Mouse (Mus musculus): Measurements from ENCODE around the gene Rcan3. TPM values are rescaled to one million over a fixed set of nuclear protein-coding genes. Genes with fewer than 3 reads are reported as not detected.

The Rcan3 gene
- total and polyA plus RNA-seq, 3 experiments = 7.8 to 7.9 TPM; not detected in 1

DNA sequence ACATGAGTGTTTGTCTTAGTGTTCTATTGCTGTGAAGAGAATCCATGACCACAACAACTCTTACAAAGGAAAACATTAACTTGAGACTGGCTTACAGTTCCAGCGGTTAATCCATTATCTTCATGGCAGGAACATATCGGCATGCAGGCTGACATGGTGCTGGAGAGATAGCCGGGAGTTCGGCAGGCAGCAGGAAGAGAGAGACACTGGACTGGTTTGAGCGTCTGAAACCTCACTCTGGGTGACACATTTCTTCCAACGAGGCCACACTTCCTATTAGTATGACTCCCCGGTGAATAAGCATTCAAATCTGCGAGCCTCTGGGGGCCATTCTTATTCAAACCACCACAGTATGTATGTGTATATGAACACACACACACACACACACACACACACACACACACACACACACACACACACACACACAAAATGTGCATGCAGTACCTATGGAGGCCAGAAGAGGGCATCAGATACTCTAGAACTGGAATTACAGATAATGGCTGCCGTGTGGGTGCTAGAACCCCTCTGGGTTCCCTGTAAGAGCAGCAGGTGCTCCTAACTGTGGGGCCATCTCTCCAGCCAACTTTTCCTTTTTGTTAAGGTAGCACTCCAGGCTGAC, 6.4 kb upstream of the Rcan3 start (continued):
- no peak for TF ChIP-seq CHD2 (IDR thresholded peaks at IDR 0.05; ENCODE audit: low read length)
- TF ChIP-seq TAL1 (IDR thresholded peaks at IDR 0.05; ENCODE audit: low read length) = peak; percentile 90
- no peak for TF ChIP-seq POLR2AphosphoS5 (IDR thresholded peaks at IDR 0.05; ENCODE audit: borderline replicate concordance, low read depth, low read length)
- TF ChIP-seq ETS1 (IDR thresholded peaks at IDR 0.05; ENCODE audit: low read depth, low read length) = peak; percentile 80
- peak; percentile 47; the same call in 1 of the 2 replicates for TF ChIP-seq ELF1 (IDR thresholded peaks at IDR 0.05; ENCODE audit: low read depth, low read length)
- TF ChIP-seq TCF12 (IDR thresholded peaks at IDR 0.05; ENCODE audit: low read depth, low read length) = peak; percentile 95
- no peak for TF ChIP-seq POLR2A (IDR thresholded peaks at IDR 0.05; ENCODE audit: control insufficient read depth in 1 of 2, insufficient read depth in 1 of 2, low read depth in 1 of 2, low read length in 2 of 2, poor library complexity in 1 of 2)
- peak; percentile 53 for TF ChIP-seq KAT2A (conservative IDR thresholded peaks at IDR 0.05; ENCODE audit: low read depth, low read length)
- TF ChIP-seq NELFE (IDR thresholded peaks at IDR 0.05; ENCODE audit: low read depth, low read length) = peak; percentile 52
- TF ChIP-seq MAFK (IDR thresholded peaks at IDR 0.05; ENCODE audit: borderline replicate concordance, low read depth, low read length) = peak; percentile 66; the same call in 1 of the 2 replicates
- peak; percentile 40 to 61 (median 45); a peak in 5 of 6 replicates for TF ChIP-seq CTCF (IDR thresholded peaks at IDR 0.05 in 2 of 3, conservative IDR thresholded peaks at IDR 0.05 in 1 of 3; ENCODE audit: control insufficient read depth in 1 of 3, insufficient read depth in 1 of 3, low read depth in 2 of 3, low read length in 3 of 3, poor library complexity in 1 of 3, severe bottlenecking in 1 of 3)
- 0 out of 2 replicates have a peak, but pooled peaks have one; percentile 20 for TF ChIP-seq JUND (IDR thresholded peaks at IDR 0.05; ENCODE audit: low read depth, low read length)
- peak; percentile 58; the same call in 1 of the 2 replicates for TF ChIP-seq ZMIZ1 (IDR thresholded peaks at IDR 0.05; ENCODE audit: low read depth, low read length)
- TF ChIP-seq MYC (IDR thresholded peaks at IDR 0.05; ENCODE audit: low read depth, low read length) = no peak
- TF ChIP-seq EP300 (IDR thresholded peaks at IDR 0.05; ENCODE audit: low read depth in 1 of 2, low read length in 2 of 2) = peak; percentile 98 to 99
- no peak for TF ChIP-seq USF2 (IDR thresholded peaks at IDR 0.05; ENCODE audit: borderline replicate concordance in 1 of 2, insufficient read depth in 1 of 2, low read depth in 1 of 2, low read length in 2 of 2)
- peak; percentile 64; the same call in 1 of the 2 replicates for TF ChIP-seq BHLHE40 (IDR thresholded peaks at IDR 0.05; ENCODE audit: borderline replicate concordance, low read depth, low read length)
- TF ChIP-seq MYB (IDR thresholded peaks at IDR 0.05; ENCODE audit: low read depth, low read length) = peak; percentile 96
- peak; percentile 31 for TF ChIP-seq SMC3 (IDR thresholded peaks at IDR 0.05; ENCODE audit: low read depth, low read length)
- TF ChIP-seq MAZ (IDR thresholded peaks at IDR 0.05; ENCODE audit: low read depth, low read length) = peak; percentile 27; the same call in 1 of the 2 replicates

DNA sequence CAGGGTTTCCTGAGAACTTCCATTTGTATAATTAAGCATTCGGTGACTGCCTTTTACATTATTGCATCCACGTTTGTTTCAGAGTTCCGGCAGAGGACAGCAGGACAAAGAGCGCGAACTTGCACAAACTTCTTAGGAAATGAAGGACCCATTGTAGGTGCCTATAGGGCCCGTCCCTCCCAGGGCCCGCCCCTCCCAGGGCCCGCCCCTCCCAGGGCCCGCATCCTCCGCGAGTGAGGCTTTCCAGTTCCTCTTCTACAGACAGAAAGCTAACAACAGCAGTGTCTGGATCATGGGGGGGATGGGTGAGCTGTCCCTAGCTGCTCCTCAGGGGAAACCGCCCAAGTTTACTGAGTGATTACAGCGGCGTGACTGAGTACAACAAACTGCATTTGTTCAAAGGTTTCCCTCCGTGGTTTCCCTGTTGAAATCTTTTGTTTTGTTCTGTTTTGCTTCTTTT, 5.6 kb upstream of the Rcan3 start:
- H3K36me3 ChIP-seq (ENCODE audit: control insufficient read depth in 1 of 2, insufficient read depth in 2 of 2, low read length in 2 of 2) = peaks cover 0 to 15% of the 10 kb centered on the region in 2 experiments; a peak in 2 of 4 replicates
- TF ChIP-seq UBTF (IDR thresholded peaks at IDR 0.05; ENCODE audit: borderline replicate concordance, insufficient read depth, low read depth, low read length) (no peak), ZMIZ1 (IDR thresholded peaks at IDR 0.05; ENCODE audit: low read depth, low read length) (peak; percentile 64; the same call in 1 of the 2 replicates), JUND (IDR thresholded peaks at IDR 0.05; ENCODE audit: low read depth, low read length) (no peak), MXI1 (IDR thresholded peaks at IDR 0.05; ENCODE audit: low read depth, low read length) (peak; percentile 64; the same call in 1 of the 2 replicates), RAD21 (IDR thresholded peaks at IDR 0.05; ENCODE audit: low read depth, low read length) (no peak), EP300 (IDR thresholded peaks at IDR 0.05; ENCODE audit: low read depth in 1 of 2, low read length in 2 of 2) (peak in 1 of 2 experiments; percentile 71; a peak in 2 of 4 replicates), POLR2A (IDR thresholded peaks at IDR 0.05; ENCODE audit: control insufficient read depth in 1 of 2, insufficient read depth in 1 of 2, low read depth in 1 of 2, low read length in 2 of 2, poor library complexity in 1 of 2) (peak in 1 of 2 experiments; percentile 78; a peak in 2 of 4 replicates), NELFE (IDR thresholded peaks at IDR 0.05; ENCODE audit: low read depth, low read length) (peak; percentile 80), TBP (IDR thresholded peaks at IDR 0.05; ENCODE audit: low read depth, low read length) (peak; percentile 89; the same call in 1 of the 2 replicates), SMC3 (IDR thresholded peaks at IDR 0.05; ENCODE audit: low read depth, low read length) (no peak), ZC3H11A (IDR thresholded peaks at IDR 0.05; ENCODE audit: low read depth, low read length) (no peak), POLR2AphosphoS2 (IDR thresholded peaks at IDR 0.05; ENCODE audit: low read length) (peak; percentile 62; the same call in 1 of the 2 replicates), BHLHE40 (IDR thresholded peaks at IDR 0.05; ENCODE audit: borderline replicate concordance, low read depth, low read length) (peak; percentile 54; the same call in 1 of the 2 replicates), E2F4 (IDR thresholded peaks at IDR 0.05; ENCODE audit: borderline replicate concordance, low read depth, low read length) (peak; percentile 83), ZKSCAN1 (IDR thresholded peaks at IDR 0.05; ENCODE audit: low read depth, low read length) (no peak), TCF12 (IDR thresholded peaks at IDR 0.05; ENCODE audit: low read depth, low read length) (peak; percentile 76), USF1 (IDR thresholded peaks at IDR 0.05; ENCODE audit: low read depth, low read length) (no peak), HCFC1 (IDR thresholded peaks at IDR 0.05; ENCODE audit: low read depth, low read length) (peak; percentile 61; the same call in 1 of the 2 replicates), CHD2 (IDR thresholded peaks at IDR 0.05; ENCODE audit: low read length) (peak; percentile 66; the same call in 1 of the 2 replicates), ELF1 (IDR thresholded peaks at IDR 0.05; ENCODE audit: low read depth, low read length) (no peak; the same call in 1 of the 2 replicates), ETS1 (IDR thresholded peaks at IDR 0.05; ENCODE audit: low read depth, low read length) (peak; percentile 77)
- peak overlapping the region; percentile 51 to 52 for H3K4me3 ChIP-seq (ENCODE audit: control insufficient read depth in 1 of 2, insufficient read depth in 1 of 2, low read depth in 2 of 2, low read length in 2 of 2)
- peak overlapping the region; percentile 99 for H3K27ac ChIP-seq (ENCODE audit: control insufficient read depth, low read depth, low read length)
- H3K79me2 ChIP-seq (ENCODE audit: control insufficient read depth, insufficient read depth, low read length, poor library complexity) = peaks cover under 1% of the 10 kb centered on the region; the same call in 1 of the 2 replicates
- DNase-seq (ENCODE audit: low read depth, low spot score) = peak; percentile 98
- H3K27me3 ChIP-seq (ENCODE audit: control insufficient read depth in 1 of 2, insufficient read depth in 2 of 2, low read length in 2 of 2) = no peaks in the 10 kb centered on the region
- peak overlapping the region; percentile 76 for H3K9ac ChIP-seq (ENCODE audit: control insufficient read depth, low read depth, low read length, poor library complexity, severe bottlenecking)
- peaks cover 14 to 27% of the 10 kb centered on the region in 2 experiments for H3K4me1 ChIP-seq (ENCODE audit: control insufficient read depth in 1 of 2, insufficient read depth in 2 of 2, low read length in 2 of 2)
- no peaks in the 10 kb centered on the region for H3K9me3 ChIP-seq (replicated peaks; ENCODE audit: insufficient read depth, low read length)
